Mouse (Mus musculus): Measurements from ENCODE around the gene Ptpn14.

Gene Ptpn14

DNA sequence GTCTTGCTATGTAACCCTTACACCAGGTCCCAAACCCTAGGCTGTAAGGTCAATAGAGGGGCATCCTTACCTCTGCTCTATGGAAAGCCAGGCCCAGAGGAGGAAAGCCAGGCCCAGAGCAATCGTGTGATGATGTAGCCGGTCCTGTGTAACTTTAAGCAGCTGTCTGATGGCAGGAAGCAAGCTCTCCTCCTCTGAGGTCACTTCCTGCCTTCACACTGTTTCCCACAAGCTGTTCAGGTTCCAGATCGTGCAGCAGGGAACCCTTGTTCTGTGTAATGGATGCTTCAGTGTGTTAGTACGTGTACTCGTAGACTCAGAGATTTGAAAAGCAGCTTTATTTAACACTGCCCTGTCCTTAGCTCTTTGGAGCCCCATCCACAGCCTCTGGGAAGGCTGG, 139.0 kb downstream of the Ptpn14 start:
- DNase-seq (ENCODE audit: low spot score) = no peak

DNA sequence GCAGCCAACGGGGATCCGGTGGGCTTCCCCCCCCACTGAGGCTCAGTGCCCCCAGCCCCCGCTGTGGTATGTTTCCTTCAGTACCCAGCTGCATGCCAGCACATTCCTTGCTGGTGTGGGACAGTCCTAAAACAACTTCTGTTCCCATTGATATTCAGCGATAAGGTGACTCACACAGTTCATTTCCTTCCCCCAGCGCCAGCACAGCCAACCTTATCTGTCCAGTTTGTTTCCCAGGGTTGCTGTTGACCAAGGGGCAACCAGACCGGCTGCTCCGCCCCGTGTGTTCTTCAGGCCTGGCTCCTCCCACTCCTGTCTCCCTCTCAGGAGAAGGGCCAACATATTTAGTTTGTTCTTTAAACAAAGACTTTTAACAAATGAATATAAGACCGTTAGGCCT, 139.4 kb downstream of the Ptpn14 start:
- DNase-seq (ENCODE audit: low spot score) = no peak

DNA sequence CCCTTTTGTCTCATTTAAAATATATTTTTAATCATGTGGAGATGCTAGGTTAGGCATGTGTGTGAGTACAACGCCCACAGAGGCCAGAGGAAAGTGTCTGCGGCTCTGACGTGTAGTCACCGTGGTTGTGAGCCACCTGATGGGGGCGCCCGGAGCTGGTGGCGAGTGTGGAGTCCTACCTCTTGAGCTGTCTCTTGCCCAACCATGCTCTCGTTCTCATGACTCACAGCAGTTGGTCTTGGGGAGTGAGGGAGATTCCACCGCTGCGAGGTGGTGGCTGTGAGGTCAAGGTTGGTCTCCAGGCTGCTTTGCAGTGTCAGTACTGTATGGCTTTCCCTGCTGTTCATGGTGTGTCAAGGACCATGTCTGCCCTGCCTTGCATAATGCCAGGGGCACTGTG, 140.0 kb downstream of the Ptpn14 start:
- DNase-seq (ENCODE audit: low spot score) = no peak

DNA sequence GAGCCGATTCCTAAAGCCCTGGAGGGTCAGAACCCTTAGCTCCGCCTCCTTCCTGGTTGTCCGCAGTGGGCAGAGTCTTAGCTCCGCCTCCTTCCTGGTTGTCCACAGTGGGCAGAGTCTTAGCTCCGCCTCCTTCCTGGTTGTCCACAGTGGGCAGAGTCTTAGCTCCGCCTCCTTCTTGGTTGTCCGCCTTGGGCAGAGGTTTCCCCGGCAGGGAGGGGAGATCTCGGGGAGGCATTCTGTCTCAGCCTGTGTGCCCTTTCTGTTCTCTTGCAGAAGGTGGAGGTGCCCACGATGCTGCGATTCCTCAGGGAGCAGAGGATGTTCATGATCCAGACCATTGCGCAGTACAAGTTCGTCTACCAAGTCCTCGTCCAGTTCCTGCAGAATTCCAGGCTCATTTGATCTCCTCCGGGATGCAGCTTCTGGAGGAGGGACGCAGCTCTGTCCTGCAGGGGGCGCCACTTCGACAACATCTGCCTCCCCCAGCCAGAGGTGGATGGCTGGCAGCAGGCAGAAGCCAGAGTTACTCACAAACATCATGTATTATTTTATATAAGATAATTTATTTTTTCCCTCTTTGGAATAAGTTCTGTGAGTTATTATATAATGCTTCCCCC, 141.7 kb downstream of the Ptpn14 start:
- no peak for DNase-seq (ENCODE audit: low spot score)

DNA sequence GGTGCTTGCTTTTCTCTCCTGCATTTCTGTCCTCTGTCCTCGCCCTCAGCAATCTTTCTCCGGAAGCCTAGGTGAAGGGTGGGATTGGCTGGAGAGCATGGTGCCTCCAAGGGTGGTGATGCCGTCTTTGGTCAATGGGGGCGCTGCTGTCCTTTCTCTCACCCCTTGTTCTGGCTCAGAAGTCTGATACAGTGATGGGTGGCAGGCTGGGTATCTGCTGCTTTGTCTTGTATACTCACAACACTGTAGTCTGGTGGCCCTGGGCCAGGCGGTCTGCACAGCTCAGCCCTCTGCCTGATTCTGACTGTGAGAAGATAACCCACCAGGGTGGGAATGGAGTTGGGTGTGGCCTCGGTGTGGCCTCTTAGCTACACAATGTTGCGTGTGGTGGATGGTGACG, 142.5 kb downstream of the Ptpn14 start:
- no peak for DNase-seq (ENCODE audit: low spot score)

DNA sequence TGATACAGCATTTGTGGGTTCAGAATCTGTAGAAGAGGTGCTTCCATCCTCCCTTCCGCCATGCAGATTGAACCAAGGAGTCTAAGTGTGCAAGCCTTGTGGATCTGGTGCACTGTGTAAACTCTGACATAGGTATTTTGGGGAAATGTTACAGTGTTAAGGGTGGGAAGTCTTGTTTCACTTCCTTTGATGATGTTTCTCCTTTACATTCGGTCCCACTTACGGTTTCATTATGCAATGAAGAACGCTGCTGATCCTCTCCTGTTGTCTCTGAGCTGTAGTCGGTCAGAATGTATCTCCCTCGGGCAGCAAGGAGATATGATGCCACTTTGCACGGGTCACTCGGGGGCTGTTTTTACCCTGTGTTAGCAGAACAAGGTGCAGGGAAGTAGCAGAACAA, 143.6 kb downstream of the Ptpn14 start:
- DNase-seq (ENCODE audit: low spot score) = no peak

DNA sequence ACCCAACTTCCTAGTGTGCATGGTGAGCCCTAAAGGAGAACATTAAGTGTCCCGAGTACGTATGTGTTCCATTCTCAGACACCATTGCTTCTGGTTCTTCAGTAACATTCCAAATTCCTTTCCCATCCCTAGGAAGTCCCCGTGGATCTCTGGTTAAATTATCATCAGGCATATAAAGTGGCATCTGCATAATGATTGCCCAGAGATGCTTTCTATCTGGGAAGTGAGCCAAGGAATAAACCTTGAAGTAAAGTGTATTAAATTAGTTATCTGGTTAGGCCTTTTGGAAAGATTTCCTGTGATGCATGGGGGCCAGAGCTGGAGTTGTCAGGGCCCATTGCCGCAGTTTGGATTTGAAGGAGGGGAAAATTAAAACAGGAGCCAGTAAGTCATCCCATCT, 144.0 kb downstream of the Ptpn14 start:
- DNase-seq (ENCODE audit: low spot score) = no peak

DNA sequence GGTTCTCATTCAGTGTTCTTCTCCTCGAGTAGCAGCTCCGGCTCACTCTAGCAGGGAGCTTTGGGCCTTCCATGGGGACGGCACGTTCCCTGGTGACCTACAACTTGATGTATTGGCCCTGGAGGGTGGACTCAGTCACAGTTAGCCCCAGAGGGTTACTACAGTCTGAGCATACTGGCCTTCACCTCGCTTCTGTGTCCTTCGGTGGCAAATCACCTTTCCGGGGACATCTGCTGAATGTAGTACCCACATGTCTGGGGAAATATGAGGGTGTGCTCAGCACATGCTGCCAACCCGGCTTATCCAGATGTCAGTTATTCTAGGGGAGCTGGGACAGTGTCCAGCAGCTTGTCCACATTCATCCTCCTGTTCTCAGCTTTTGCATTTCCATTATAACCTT, 145.5 kb downstream of the Ptpn14 start:
- DNase-seq (ENCODE audit: low spot score) = no peak

DNA sequence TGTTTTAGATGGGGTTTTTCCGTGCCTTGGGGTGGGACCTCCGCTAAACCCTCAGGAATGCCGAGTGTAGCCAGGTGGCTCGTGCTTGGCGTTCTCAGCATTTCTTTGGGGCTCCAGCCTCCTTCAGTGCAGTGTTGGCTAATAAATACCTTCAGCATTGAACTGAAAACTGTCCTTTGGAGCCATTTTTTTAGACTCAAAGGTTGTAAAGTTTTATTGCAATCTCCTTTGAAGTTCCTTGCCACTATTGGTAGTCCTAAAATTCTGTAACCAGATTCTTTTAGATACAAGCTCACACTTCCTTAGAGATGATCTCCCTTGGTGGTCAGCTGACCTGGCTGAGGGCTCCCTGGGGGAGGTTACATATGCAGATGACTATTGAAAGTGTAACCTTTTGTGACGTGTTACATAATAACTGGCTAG, 147.4 kb downstream of the Ptpn14 start:
- no peak for DNase-seq (ENCODE audit: low spot score)

DNA sequence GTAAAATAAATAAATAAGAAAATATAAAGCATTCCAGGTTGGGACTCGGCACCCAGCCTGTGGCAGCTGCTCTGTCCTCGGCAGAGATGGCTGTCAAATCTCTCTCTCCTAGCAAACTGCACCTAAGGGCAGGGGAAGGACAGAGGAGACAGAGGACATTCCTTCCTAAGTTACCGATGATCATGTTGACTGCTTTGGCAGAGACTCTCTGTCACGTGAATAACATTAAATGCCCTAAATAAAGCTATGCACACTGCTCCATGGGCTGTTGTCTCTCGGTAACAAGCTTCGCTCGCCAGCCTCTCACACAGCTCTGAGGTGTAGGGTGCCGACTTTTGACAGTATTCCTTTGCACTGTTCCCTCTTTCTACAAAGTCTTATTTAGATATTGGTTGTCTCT, 148.1 kb downstream of the Ptpn14 start:
- no peak for DNase-seq (ENCODE audit: low spot score)

DNA sequence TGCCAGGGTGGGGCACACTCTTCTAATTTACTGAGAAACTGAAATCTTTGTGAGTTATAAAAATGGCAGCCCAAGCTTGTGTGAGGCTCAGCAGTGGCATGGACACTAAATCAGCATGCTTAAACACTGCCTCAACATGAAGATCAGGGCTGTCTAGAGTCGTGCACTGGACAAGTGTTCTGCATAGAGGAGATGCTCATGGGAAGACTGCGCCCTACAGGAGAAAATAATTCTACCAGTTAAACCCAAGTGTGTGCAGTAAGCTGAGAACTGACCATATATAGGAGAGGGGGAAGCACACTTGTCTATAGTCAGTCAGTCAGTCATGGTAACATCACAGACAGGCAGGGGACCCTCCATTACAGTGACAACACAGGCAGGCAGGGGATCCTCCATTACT, 151.1 kb downstream of the Ptpn14 start:
- no peak for DNase-seq (ENCODE audit: low spot score)

DNA sequence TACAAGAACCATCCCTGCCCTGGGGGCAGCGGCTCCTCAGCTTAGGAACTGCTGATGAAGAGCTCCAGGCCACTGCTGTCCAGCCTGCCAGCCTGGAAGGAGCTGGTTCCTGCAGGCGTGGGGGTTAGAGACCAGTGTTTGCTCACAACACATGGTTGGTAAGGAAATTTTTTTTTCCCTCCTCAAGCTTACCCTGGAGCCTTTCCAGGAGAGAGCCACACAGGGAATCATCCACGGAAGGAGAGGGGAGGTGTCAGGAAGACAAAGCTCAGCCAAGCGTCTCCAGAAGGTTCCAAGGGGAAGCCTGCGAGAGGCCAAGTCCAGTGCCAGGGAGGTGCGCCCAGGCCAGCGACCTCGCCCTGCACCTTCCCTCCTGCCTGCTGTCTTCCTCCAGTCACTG, 151.9 kb downstream of the Ptpn14 start:
- no peak for DNase-seq (ENCODE audit: low spot score)

DNA sequence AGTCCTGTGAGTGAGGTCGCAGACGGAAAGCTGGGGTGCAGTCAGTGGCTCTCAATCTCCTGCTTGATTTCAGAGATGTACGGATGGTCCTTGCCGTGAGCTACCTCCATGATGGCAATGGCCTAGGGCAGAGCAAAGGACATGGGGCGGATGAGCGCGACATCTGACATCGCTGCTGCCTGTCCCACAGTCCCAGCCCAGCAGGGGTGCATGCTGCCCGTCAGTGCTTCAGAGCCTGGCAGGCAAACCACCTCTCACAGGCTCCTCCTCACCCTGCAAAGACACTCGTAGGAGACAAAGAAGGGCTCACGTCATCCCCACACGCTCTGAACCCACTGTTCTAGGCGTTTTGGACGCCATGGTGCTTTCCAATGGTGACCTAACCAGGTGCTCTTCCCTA, 152.7 kb downstream of the Ptpn14 start:
- DNase-seq (ENCODE audit: low spot score) = no peak

DNA sequence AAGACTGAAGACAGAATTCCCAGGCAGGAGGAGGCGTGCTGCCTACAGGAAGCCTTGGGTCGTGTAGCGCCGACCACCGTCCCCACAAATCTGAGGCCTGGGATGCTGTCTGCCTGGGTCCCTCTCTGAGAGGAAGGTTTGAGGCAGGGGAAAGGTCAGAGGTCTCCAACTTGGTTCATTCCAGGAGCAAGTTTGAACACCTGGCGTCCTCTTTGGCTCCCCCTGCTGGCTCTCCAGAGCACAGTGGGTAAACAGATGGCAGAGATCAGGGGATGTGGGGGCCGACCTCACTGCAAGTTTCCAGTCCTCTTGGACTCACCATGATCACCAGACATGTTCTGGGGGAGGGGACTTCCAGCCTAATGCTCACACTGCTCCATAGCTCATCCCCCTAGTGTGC, 154.8 kb downstream of the Ptpn14 start:
- peak; percentile 77 for DNase-seq (ENCODE audit: low spot score)

DNA sequence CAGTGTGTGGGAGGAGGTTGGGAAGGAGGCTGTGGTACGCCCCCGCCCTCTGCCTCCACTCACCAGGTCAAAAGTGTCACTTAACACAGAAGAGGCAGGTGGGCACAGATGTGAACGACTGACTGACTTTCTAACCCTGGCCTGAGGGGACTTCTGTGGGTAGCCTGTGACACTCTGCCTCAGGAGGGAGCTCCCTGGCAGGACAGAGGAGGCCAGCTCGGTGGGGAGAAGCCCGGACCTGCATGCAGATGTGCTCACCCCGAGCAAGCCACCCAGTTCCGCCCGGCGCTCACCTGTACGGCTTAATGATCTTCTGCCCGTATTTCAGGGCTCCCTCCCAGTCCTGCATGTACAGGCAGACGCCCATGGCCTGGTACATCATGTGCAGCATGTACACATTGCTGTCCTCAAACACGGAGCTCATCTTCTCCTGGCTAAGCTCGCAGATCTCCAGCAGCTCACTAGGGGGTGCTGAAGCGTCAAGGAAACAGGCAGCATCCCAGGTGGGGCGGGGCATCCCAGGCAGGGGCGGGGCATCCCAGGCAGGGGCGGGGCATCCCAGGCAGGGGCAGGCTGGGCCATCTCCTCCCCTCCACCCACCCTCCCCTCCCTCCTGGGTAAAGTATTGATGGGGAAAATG, 155.6 kb downstream of the Ptpn14 start:
- DNase-seq (ENCODE audit: low spot score) = peak; percentile 62

DNA sequence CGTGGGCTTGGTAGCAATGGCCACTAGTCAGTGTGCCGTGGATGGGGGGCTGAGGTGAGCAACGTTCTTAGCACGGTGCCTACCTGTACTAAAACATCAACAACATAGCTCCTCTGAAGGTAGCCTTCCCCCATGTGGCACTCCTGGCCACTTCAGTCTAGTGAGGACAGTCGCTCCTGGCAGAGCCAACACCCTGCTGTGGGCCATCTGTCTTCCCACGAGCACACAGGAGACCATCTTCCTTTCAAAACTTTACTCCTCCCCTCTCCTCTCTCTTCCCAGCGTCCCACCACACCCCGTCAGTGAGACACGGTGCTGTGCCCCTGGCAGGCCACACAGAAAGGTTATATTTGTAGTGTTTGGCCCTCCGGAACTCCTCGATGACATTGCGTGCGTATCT, 156.9 kb downstream of the Ptpn14 start:
- no peak for DNase-seq (ENCODE audit: low spot score)

DNA sequence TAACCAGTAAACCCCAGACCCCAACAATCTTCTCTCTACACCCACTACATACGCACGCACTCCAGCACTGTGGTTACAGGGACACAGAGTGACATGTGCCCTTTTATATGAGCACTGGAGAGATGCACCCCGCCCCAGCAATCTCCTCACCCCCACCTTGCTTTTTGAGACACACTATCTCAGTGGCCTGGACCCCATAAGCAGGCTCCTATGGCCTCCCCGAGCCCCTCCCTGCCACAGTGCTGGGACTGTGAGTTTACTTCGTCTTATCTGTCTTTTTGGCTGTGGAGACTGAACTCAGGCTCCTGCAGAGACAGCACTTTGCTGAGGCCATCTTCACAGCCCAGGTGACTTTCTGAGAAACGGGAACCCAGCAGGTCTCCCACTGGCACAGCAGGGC, 157.9 kb downstream of the Ptpn14 start:
- DNase-seq (ENCODE audit: low spot score) = no peak

DNA sequence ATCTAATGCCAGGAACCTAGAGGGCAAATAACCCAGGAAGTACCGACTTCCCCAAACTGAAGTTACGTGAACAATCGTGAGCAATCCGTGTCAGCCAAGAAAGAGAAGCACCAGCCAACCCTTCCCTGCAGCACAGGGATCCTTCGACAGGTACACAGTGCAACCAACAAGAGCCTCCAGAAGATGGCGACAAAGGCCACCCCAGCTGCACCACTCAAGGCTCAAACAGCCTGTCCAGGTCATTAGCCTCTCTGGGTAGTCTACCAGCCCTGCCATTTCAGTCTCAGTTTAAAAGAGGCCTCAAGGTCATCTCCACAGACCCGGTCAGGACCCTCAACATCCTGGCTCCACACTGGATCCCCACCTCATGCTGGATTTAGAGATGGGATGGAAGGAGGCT, 159.4 kb downstream of the Ptpn14 start:
- DNase-seq (ENCODE audit: low spot score) = peak; percentile 85

DNA sequence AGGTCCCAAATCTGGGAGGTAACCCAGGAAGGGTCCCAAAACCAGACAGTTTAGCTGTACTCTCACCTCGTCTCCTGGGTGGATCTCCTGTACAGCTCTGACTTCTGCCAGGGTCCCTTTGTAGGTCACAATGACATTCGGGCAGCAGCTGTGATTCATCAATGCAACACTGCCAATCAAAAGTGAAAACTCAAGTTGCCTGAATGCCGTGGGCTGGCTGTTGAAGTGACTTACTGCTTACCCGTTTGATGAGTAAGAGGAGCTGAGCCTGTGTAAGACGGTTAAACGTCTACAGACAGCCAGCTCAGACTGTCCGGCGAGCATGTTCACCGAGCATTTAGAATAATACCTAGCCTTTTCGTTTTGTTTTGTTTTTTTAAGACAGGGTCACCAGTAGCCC, 160.7 kb downstream of the Ptpn14 start:
- peak; percentile 41 for DNase-seq (ENCODE audit: low spot score)

DNA sequence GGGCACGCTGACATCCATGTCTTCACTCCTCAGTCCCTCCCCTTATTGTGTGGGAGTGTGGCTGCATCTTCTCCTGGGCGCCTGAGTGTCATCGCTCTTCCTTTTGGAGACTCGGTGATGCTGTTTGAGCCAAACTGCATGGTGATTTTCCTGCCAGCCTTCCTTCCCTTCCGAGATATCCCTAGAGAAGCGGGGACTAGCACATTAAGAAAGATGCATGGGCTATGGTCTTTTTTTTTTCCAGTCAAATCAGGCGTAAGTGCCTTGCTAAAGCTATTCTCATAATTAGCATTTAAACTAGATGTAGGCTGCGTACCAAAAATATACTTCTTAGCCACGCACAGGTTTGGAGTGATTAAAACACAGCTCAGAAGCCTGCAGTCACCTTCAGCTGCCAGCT, 166.1 kb downstream of the Ptpn14 start:
- DNase-seq (ENCODE audit: low spot score) = no peak

DNA sequence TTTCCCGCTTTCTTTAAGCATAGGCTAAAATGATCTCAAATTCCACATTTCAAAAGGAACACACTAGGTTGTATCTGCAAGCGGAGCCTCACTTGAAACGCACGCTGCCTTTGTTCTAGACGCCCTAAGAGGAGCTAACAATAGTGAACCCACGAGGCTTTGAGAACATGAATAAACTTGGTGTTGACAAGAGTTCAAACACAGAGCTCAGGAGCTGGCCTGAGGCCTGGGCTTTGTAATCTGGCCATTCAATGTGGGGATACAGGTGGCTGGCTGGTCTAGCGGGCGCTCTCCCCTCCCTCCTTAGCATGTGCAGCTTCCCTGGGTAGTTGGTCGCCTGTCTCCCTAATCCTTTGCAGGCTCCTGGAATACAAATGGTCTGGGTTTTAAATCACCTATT, 169.8 kb downstream of the Ptpn14 start:
- DNase-seq (ENCODE audit: low spot score) = no peak

DNA sequence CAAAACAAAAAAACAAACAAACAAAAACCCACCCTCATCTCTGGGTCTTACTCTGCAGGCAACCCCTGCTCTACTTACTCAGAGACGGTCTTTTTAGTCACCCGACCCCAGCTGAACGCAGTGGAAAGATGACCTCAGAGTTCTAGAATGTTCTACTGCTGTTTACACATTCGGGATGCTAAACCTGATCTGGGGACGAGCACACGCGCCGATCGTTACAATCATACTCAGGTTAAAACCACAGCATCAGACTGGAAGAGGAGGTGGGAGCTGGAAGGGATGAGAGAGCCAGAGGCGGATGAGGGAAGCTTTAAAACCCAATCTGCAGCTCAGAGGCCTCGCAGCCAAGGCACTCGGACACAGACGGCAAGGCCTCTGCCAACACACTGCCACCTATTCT, 170.6 kb downstream of the Ptpn14 start:
- DNase-seq (ENCODE audit: low spot score) = no peak

DNA sequence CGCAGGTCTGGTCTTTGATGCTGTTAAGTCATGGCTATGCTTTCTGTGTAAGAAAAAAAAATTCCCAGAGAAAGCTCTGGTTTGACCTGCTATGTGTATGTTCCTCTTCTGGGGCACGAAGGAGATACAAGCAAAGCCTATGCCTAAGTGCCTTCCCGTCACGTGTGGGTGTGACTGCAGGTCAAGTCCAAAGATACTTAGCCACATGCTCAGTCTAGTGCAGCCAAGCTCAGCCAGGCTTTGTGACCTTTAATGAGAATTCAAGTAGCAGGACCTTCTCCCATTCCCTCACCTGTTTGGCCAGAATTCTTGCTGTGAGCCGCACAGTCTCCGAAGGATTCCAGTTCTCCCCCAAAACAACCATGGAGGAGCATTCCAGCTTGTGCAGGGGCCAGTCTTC, 171.5 kb downstream of the Ptpn14 start:
- no peak for DNase-seq (ENCODE audit: low spot score)

DNA sequence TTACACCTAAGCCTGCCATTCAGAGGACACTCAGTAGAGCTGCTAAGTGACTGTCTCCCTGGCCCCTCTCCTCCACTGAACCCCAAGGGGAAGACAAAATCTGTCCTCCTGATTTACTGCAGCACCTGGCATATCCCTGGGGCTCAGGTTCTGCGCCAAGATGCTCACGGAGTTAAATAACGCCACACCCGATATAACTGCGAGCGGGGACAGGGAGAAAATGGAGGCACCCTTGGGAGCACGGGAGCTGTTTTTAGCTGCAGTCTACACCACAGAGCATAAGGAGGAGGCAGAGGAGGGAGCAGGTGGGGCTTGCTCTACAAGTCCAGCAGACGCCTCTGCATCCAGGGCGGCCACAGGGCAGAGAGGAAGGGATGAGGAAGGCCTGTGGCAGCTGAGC, 174.3 kb downstream of the Ptpn14 start:
- no peak for DNase-seq (ENCODE audit: low spot score)
